Mouse (Mus musculus) C2C12 (cell line): ENCODE measurements around the gene Tbck. TPM values are rescaled to one million over a fixed set of nuclear protein-coding genes. Genes with fewer than 3 reads are reported as not detected.
A peak's percentile ranks its signal among the peaks of the same experiment; 100 is the strongest.

ENCODE experiments used
- H3K27me3 ChIP-seq: one replicate; pipeline ENCODE4 v1.6.1; 2011; ENCODE audit not compliant: control insufficient read depth, insufficient read depth, insufficient read length
- H3K36me3 ChIP-seq: one replicate; pipeline ENCODE4 v1.6.1; 2011; ENCODE audit not compliant: control insufficient read depth, insufficient read depth
- H3K4me3 ChIP-seq: one replicate; pipeline ENCODE4 v1.5.1; 2011; ENCODE audit warnings: mild to moderate bottlenecking, control low read depth; ENCODE audit not compliant: poor library complexity, insufficient read depth, severe bottlenecking
- H3K79me2 ChIP-seq: one replicate; pipeline ENCODE4 v1.6.1; 2011; ENCODE audit not compliant: control insufficient read depth, insufficient read depth
- H3K79me3 ChIP-seq: one replicate; pipeline ENCODE4 v1.6.1; 2011; ENCODE audit warnings: low read depth, control low read depth
- H3ac ChIP-seq: one replicate; pipeline ENCODE3; 2011; ENCODE audit warnings: low read depth; ENCODE audit not compliant: control insufficient read depth, insufficient read length
- CEBPB ChIP-seq: IDR thresholded peaks from one replicate; pipeline ENCODE4 v1.6.1; 2011; ENCODE audit warnings: low read depth, mild to moderate bottlenecking, control low read depth, moderate library complexity
- CTCF ChIP-seq: IDR thresholded peaks from one replicate; pipeline ENCODE4 v1.5.1; 2011; ENCODE audit not compliant: control insufficient read depth, insufficient read depth, insufficient read length
- FOSL1 ChIP-seq: IDR thresholded peaks from one replicate; pipeline ENCODE4 v1.8.0; 2011; ENCODE audit warnings: mild to moderate bottlenecking, low read length; ENCODE audit not compliant: poor library complexity, insufficient read depth, severe bottlenecking
- MAX ChIP-seq: IDR thresholded peaks from one replicate; pipeline ENCODE4 v1.6.1; 2011; ENCODE audit warnings: mild to moderate bottlenecking, control low read depth
- MYOD1 ChIP-seq: IDR thresholded peaks from one replicate; pipeline ENCODE4 v1.6.1; 2011; ENCODE audit warnings: low read depth; ENCODE audit not compliant: control insufficient read depth, insufficient read length
- MYOG ChIP-seq: IDR thresholded peaks from one replicate; pipeline ENCODE4 v1.6.1; 2011; ENCODE audit not compliant: control insufficient read depth, insufficient read length; ENCODE audit errors: extremely low read depth
- USF1 ChIP-seq: IDR thresholded peaks from one replicate; pipeline ENCODE4 v1.6.1; 2011; ENCODE audit warnings: low read depth, mild to moderate bottlenecking, control low read depth, moderate library complexity
- long read RNA-seq, 2 experiments: library from polyadenylated mRNA; unstranded; transcript quantifications; one replicate each; pipeline ENCODE4 v2.0.0; 2019 to 2020
- polyA plus RNA-seq: library from polyadenylated mRNA; unstranded; fragments of >200 nt; fragmentation: generic; extraction: Trizol; gene quantifications from one replicate; pipeline ENCODE4 v1.2.1, GENCODE M21; 2012; ENCODE audit warnings: missing spikeins

Gene Tbck
- 2.5 TPM for polyA plus RNA-seq
- long read RNA-seq, experiment 1, partial matches to known transcripts = 2 of 43 reads
- long read RNA-seq, experiment 1, other reads (novel, unspliced or antisense) = 41 of 43 reads
- long read RNA-seq, experiment 2, full-length matches to known transcripts = 9 of 18 reads
- long read RNA-seq, experiment 2, partial matches to known transcripts = 4 of 18 reads
- long read RNA-seq, experiment 2, other reads (novel, unspliced or antisense) = 5 of 18 reads

DNA sequence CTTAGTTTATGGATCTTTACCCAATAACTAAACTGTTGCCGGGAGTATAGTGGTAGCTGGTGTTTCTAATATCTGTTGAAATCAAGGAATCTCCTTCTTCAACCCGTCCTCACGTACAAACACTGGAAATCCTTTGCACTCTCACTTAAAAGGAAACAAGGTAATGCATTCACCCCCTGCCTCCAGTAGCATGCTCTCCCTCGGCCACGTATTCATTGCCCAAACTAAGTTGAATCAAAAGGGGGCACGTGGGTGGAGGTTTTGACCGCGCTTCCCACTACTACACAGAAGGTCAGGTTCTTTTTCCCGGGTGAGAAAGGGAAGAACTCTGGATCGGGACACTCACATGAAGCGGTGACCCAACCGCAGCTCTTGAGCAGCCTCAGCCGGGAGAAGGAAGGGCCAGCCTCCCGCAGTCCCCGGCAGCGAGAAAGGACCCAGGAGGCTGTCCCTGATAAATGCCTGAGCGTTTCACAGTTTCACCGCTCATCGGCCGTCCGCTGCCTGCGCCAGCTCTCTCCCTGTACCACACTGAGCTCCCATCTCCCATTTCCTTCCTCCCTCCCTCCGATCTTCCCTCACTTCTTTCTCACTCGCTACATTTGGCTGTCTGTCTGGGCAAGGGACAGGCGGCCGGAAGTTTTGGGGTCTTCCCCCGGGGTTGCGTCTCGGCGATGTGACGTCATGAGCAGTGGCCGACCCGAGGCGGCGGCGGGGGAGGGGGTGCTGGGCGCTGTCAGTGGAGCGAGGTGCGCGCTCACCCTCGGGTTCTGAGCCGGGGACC, at the start of gene Tbck:
Tbck (plus strand) TSS at position 698 of the 784 bp plus-strand sequence.
- Histone ChIP-seq H3K79me2 (peaks cover 76% of the 10 kb centered on the region), H3K79me3 (peaks cover 46% of the 10 kb centered on the region), H3ac (peak within 1 kb of the TSS; percentile 85), H3K27me3 (no peaks in the 10 kb centered on the region), H3K4me3 (peak within 1 kb of the TSS; percentile 88), H3K36me3 (peaks cover 7% of the 10 kb centered on the region)
- TF ChIP-seq USF1 (no peak), MAX (peak; percentile 99)

DNA sequence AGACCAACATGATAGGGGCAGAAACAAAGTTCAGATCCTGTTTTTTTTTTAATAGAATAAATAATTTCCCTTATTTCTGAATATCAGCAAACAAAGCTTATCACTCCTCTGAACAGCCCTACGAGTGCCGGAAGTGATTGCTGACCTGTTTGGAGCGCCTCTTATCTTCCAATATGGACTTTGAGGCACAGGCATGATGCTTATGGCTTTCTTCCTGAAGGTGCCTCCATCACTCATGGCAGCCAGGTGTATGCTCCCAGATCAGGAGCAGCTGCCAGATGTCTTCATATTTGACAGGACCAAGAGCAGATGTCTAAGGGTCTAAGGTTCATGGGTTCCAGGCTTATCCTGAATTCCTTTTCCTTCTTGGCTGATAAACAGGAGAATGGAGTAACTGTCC, 46.9 kb upstream of the Tbck start:
- no peaks in the 10 kb centered on the region for H3K79me2 ChIP-seq
- H3K36me3 ChIP-seq = no peaks in the 10 kb centered on the region
- H3K4me3 ChIP-seq = no peak overlapping the region
- H3K27me3 ChIP-seq = no peaks in the 10 kb centered on the region
- H3ac ChIP-seq = no peak overlapping the region
- H3K79me3 ChIP-seq = no peaks in the 10 kb centered on the region
- TF ChIP-seq MYOD1 = no peak
- no peak for TF ChIP-seq CTCF
- TF ChIP-seq MYOG = no peak
- no peak for TF ChIP-seq FOSL1
- no peak for TF ChIP-seq MAX
- TF ChIP-seq USF1 = no peak

DNA sequence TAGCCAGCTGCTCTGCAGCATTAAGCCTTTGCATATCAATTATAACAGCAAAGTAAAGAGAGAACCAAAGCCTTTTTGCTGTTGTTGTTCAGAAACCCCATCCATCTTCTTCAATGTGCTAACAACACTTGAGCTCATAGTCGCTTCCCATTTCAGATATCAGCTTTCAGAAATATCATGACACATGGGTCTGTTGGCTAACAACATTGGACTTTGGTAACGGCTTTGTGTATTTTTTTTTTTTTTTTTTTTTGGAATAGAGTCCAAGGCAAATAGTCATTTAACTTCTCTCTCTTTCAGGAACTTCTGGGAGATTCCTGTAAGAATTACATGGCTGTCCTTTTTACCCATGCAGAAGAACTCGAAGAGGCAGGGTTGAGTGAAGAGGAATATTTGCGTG, 39.9 kb upstream of the Tbck start:
- Histone ChIP-seq H3K4me3 (no peak overlapping the region), H3K36me3 (no peaks in the 10 kb centered on the region), H3K79me2 (no peaks in the 10 kb centered on the region), H3K79me3 (no peaks in the 10 kb centered on the region), H3ac (no peak overlapping the region), H3K27me3 (no peaks in the 10 kb centered on the region)
- TF ChIP-seq CEBPB = no peak
- TF ChIP-seq CTCF = no peak
- no peak for TF ChIP-seq MYOD1
- no peak for TF ChIP-seq FOSL1
- no peak for TF ChIP-seq MAX
- TF ChIP-seq USF1 = no peak

DNA sequence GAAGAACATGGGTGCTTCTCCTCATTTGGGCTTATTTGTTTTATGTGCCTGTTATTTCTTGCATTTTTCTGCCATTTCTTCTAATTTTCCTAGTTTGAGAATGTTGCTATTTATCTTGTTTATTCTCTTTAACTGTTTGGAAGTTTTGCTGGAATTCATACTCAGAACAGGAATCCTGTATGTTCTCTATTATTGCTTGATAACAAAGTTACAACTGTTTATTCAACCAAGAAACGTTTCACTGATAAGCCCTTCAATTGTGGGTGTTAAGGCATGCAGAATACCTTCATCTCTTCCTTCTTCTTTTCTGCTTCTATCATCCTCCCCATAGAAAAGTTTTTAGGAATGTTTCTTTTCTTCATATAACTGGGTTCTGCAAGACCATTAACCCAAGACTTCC, 37.1 kb upstream of the Tbck start:
- TF ChIP-seq FOSL1 = no peak
- no peak for TF ChIP-seq MYOG
- TF ChIP-seq USF1 = no peak
- TF ChIP-seq CEBPB = no peak
- TF ChIP-seq MYOD1 = no peak
- no peak for TF ChIP-seq MAX
- no peak for TF ChIP-seq CTCF
- H3K79me3 ChIP-seq = no peaks in the 10 kb centered on the region

DNA sequence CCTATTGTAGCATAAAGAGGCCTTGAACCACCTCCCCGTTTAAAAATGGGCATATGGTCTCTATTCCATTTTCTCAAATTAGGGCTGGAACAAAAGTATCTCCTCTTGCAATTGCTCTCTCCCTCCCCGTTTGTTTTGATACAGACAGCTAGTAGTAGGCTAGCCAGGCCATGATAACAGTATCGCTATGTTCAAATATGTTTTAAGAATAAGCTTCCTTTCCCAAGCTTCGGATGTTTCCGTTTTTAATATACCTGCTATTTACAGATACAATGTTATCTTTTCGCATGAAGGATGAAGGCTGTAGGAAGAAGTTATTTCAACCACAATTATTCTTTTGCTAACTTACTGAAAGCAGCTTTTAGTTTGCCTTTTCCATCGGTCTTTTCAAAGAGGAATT, 34.6 kb upstream of the Tbck start:
- no peaks in the 10 kb centered on the region for H3K79me2 ChIP-seq
- no peaks in the 10 kb centered on the region for H3K27me3 ChIP-seq
- no peak overlapping the region for H3K4me3 ChIP-seq
- no peaks in the 10 kb centered on the region for H3K36me3 ChIP-seq
- H3ac ChIP-seq = no peak overlapping the region
- no peaks in the 10 kb centered on the region for H3K79me3 ChIP-seq
- TF ChIP-seq MYOG (no peak), FOSL1 (no peak), CEBPB (no peak), USF1 (no peak), MAX (no peak), MYOD1 (no peak), CTCF (no peak)

More for the DNA sequence above, 37.1 kb upstream of the Tbck start:
- no peaks in the 10 kb centered on the region for H3K27me3 ChIP-seq
- no peak overlapping the region for H3K4me3 ChIP-seq
- no peak overlapping the region for H3ac ChIP-seq
- H3K79me2 ChIP-seq = no peaks in the 10 kb centered on the region
- no peaks in the 10 kb centered on the region for H3K36me3 ChIP-seq

DNA sequence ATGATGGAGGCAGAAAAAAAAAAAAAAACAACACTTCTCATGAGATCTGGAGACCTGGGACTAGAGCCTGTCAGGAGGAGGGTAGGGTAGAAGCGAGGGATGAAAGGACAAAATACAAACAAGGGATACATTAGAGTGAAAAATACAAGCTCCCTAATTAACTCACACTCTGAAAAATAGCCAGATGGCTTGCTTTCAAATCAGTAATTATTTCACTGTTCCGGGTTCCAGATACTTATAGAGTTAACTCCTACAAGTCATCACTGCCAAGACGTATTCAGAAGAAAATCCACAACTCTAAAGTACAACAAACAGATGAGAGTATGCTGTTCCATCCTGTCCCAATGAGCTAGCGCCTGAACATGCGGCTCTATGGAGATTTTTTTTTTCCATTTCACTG, 33.8 kb upstream of the Tbck start:
- no peaks in the 10 kb centered on the region for H3K36me3 ChIP-seq
- H3K79me2 ChIP-seq = no peaks in the 10 kb centered on the region
- TF ChIP-seq MAX (no peak), FOSL1 (no peak), CEBPB (no peak), MYOG (no peak)
- no peaks in the 10 kb centered on the region for H3K27me3 ChIP-seq
- H3K4me3 ChIP-seq = no peak overlapping the region
- no peak overlapping the region for H3ac ChIP-seq
- H3K79me3 ChIP-seq = no peaks in the 10 kb centered on the region
